Mouse (Mus musculus) liver, embryonic 14.5 days (tissue): ENCODE data around the gene Tbc1d25.

Experiments used
- CTCF ChIP-seq: IDR thresholded peaks from 2 replicates; pipeline ENCODE4 v1.5.1; 2016; ENCODE audit warnings: antibody characterized with exemption, low read depth, control low read depth
- EP300 ChIP-seq: IDR thresholded peaks from 2 replicates; pipeline ENCODE4 v1.6.1; 2016; ENCODE audit warnings: antibody characterized with exemption, low read depth

GRCm38 (mm10) chrX:8179646-8180045 is 3.7 kb upstream of the Tbc1d25 start:
- no peak for TF ChIP-seq CTCF
- no peak for TF ChIP-seq EP300
